Mouse (Mus musculus) myocyte (in vitro differentiated cells): Measurements from ENCODE around the gene Ctdnep1.

Experiments used
- CEBPB ChIP-seq: IDR thresholded peaks from 2 replicates; pipeline ENCODE4 v1.6.1; 2011; ENCODE audit warnings: mild to moderate bottlenecking, moderate library complexity; ENCODE audit not compliant: poor library complexity, insufficient read depth, severe bottlenecking
- E2F4 ChIP-seq: IDR thresholded peaks from one replicate; pipeline ENCODE4 v1.6.1; 2011; ENCODE audit warnings: mild to moderate bottlenecking, control low read depth, moderate library complexity; ENCODE audit not compliant: insufficient read depth
- MAX ChIP-seq: IDR thresholded peaks from one replicate; pipeline ENCODE4 v1.6.1; 2011; ENCODE audit warnings: low read depth, mild to moderate bottlenecking, control low read depth
- MYOD1 ChIP-seq, 3 experiments: IDR thresholded peaks; one replicate each; pipeline ENCODE4 v1.6.1; 2011; ENCODE audit warnings: control low read depth in 2 of 3, low read depth in 2 of 3, mild to moderate bottlenecking in 2 of 3, moderate library complexity in 1 of 3; ENCODE audit not compliant: insufficient read length in 2 of 3, control insufficient read depth in 1 of 3
- MYOG ChIP-seq, 3 experiments: IDR thresholded peaks; one replicate each; pipeline ENCODE4 v1.6.1; 2011; ENCODE audit warnings: control low read depth in 2 of 3, low read depth in 2 of 3, mild to moderate bottlenecking in 2 of 3; ENCODE audit not compliant: insufficient read length in 2 of 3, control insufficient read depth in 1 of 3, insufficient read depth in 1 of 3
- POLR2A ChIP-seq: IDR thresholded peaks from one replicate; pipeline ENCODE4 v1.6.1; 2011; ENCODE audit warnings: low read depth, mild to moderate bottlenecking, control low read depth, moderate library complexity; ENCODE audit not compliant: insufficient read length
- POLR2AphosphoS2 ChIP-seq: IDR thresholded peaks from one replicate; pipeline ENCODE4 v1.6.1; 2011; ENCODE audit warnings: low read depth, control low read depth; ENCODE audit not compliant: insufficient read length
- REST ChIP-seq: IDR thresholded peaks from one replicate; pipeline ENCODE4 v1.6.1; 2011; ENCODE audit warnings: mild to moderate bottlenecking, control low read depth, moderate library complexity; ENCODE audit not compliant: insufficient read depth, insufficient read length
- TCF12 ChIP-seq: IDR thresholded peaks from one replicate; pipeline ENCODE4 v1.6.1; 2011; ENCODE audit warnings: mild to moderate bottlenecking, control low read depth; ENCODE audit not compliant: poor library complexity, insufficient read depth, severe bottlenecking
- TCF3 ChIP-seq: IDR thresholded peaks from one replicate; pipeline ENCODE4 v1.6.1; 2011; ENCODE audit warnings: low read depth, control low read depth; ENCODE audit not compliant: insufficient read length
- USF1 ChIP-seq: IDR thresholded peaks from one replicate; pipeline ENCODE4 v1.6.1; 2011; ENCODE audit warnings: low read depth, mild to moderate bottlenecking, control low read depth, moderate library complexity

DNA sequence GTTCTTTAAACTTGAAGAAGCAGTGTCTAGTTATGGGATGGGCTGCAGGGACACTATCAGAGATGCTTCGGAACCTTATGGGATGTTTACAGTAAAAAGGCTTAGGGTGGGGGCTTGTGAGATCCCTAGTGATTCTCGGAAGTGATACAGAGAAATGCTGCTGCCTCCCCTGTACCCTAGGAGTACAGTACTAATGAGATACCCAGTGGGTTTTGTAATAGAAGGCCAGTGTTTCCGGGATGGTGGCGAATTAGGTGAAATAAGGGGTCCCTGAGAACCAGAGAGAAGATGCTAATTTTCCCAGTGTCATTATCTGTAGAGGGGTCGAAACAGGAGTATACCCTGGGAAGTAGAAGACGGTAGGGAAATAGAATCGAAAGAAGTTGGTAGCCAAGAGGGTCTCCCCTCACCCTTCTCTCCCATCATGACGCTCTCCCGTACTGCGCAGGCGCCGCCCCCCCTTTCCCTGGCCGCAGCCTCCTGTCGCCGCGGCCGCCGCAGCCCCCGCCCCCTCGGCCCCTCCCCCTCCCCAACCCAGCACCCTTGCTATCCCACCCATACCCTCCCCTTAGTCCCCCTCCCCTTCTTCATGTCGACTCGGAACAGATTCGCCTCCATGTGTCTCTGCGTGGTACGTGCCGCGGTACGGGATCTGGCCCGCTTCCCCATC lies 42.7 kb downstream of the Ctdnep1 start:
- TF ChIP-seq POLR2A, result no peak
- no peak for TF ChIP-seq MAX
- TF ChIP-seq E2F4, result no peak
- no peak for TF ChIP-seq CEBPB
- no peak for TF ChIP-seq REST
- TF ChIP-seq POLR2AphosphoS2, result no peak
- TF ChIP-seq TCF3, result no peak
- no peak for TF ChIP-seq USF1
- TF ChIP-seq TCF12, result no peak
- TF ChIP-seq MYOD1 (IDR thresholded peaks at IDR 0.05; ENCODE audit: control insufficient read depth in 1 of 3, insufficient read length in 2 of 3, low read depth in 2 of 3), result no peak
- no peak for TF ChIP-seq MYOG (IDR thresholded peaks at IDR 0.05; ENCODE audit: control insufficient read depth in 1 of 3, insufficient read depth in 1 of 3, insufficient read length in 2 of 3, low read depth in 2 of 3)
